Mouse (Mus musculus) gastrocnemius, postnatal 10 days (tissue): ENCODE data around the gene B4galt1. TPM values are rescaled to one million over a fixed set of nuclear protein-coding genes. Genes with fewer than 3 reads are reported as not detected.
A peak's percentile ranks its signal among the peaks of the same experiment; 100 is the strongest.

Source experiments
- DNase-seq: peaks from one replicate; pipeline ENCODE4 v3.0.0; 2021; ENCODE audit warnings: mixed read lengths
- microRNA-seq, 2 experiments: library from miRNA; unstranded; fragments of <30 nt; microRNA quantifications; one replicate each; pipeline ENCODE4 v1.2.0; 2021
- total RNA-seq, 2 experiments: library from RNA; stranded (reverse); gene quantifications; 2 replicates each; pipeline ENCODE4 v1.2.3; 2021

The B4galt1 gene
- total RNA-seq, 2 experiments from 2014 or later, result 52.0 to 58.6 TPM

DNA sequence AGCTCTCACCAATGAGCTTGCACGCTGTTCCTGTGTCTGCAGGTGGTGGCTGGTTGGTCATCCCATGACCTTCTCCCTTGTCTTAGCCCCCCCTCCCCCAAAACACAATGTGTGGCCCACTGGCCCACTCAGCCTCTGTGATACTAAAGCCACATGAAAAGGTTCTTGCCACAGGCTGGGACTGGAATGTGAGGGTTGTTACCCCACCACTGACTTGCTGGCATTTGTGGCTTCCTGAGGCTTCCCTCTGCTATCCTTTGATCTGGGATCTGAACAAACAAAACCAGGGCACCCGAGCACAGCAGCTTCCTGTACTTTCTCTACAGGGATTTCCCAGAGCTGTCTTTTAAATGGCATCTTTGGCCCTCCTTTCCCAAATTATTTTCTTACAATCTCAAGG is 76.7 kb downstream of the B4galt1 start:
- DNase-seq, result no peak

- DNase-seq, result no peak
Measured at GRCm38 (mm10) chr4:40776416-40776815, 77.4 kb downstream of the B4galt1 start.

DNA sequence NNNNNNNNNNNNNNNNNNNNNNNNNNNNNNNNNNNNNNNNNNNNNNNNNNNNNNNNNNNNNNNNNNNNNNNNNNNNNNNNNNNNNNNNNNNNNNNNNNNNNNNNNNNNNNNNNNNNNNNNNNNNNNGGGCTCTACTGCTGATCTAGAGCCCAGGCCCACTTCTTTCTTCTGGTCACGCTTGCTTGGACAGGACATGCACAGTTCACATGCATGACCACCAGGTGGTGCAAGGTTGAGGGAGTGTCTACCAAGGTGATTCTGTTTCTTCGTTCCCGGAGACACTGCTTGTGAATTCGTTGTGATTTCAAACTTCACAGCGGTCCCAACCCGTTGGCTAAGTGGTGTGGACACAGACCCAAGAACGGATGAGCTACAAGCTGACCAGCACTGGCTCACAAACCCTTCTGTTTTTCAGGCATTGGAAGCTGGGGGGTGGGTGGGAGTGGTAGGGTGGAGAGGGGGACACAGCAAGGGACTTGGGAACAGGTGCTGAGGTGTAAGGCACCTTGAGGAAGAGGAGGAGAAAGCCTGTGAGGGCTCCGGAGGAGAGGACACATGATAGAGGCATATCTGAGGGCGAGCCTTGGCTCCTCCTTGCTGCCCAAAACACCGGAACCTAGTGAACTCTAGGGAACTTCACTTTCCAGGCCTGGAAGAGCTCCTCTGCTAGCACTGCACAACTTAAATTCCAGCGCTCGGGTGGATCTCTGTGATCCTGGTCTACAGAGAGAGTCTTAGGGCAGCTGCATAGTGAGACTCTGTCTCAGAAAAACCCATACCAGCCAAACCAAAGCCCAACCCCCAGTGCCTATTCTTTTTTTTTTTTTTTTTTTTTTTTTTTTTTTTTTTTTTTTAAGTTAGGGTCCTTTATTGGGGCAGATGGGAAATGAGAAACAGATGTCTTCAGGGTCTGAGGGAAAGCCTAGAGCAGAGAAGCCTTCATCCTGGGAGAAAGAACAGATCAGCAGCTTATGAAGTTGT is 79.2 kb downstream of the B4galt1 start:
- peak; percentile 72 for DNase-seq

DNA sequence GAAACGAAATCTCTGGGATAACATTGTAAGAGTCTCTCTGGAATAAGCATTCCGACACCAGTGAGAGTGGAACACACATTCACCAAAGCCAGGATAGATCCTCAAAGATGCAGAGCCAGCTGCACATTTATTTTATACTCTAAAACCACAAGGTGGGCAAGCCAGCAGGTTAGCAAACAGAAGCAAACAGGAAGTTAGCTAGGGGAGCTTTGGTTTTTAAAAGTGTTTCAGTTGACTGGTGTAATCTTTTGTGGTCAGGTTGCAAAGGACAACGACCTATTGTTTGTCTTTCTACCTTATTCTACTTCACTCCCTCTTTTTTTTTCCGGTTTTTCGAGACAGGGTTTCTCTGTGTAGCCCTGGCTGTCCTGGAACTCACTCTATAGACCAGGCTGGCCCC is 93.9 kb downstream of the B4galt1 start:
- DNase-seq, result no peak

DNA sequence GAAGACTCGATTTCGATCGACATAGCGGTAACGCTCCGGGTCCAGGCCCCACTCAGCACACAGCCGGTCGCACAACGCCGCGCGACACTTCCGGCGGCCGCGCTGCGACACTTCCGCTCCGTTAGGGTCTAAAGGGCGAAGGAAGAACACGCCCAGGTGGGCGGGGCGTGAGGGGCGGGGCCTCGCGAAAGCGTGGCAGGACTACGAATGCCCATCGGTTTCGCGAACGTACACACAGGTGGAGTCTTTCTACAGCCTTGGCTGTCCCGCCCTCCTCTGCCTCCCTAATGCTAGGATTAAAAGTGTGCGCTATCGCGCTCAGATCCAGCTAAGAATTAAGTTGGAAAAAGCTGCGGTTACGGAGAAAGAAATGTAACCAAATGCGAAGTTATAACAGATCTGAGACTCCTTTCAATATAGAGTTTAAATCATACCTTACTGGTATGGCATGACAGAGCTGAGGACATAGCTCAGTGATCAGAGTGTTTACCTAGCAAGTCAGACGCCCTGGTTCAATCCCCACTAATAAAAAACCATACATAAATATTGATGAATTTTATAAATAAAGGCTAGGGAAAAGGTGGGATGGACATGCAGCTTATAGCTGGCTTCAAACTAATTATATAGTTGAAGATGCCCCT is 95.9 kb downstream of the B4galt1 start, which contains the start of gene Smu1:
Gene Smu1 (minus strand): TSS at position 144 of the 641 bp plus-strand sequence.
- DNase-seq, result peak; percentile 98

DNA sequence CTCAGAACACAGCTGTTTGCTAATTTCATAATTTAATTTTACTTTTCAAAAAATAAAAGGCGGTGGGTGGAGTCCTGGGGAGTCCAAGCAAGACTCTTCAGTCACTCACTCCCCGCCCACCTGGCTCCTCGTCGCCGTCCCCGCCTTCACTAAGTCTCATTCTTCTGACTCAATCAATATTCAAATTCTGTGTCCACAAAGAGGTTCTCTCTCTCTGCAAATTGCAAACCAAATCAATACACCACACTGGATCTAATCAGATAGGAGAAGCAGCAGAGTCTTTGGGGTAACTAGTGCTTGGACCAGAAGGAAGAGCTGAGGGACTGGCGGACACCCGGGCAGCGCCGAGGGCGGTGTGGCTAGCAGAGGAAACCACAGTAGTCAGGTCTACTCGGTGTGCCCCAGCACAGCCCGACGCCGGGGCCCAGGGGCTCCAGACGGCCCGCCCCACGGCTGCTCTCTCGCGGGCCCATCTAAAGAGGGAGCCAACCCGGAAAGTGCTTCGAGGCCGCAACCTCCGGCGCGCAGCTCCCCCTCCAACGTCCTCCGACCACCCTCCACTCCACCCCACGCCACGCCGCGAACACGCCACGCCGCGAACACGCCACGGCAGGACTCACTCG is 96.5 kb downstream of the B4galt1 start:
- no peak for DNase-seq

Small RNA genes within 50 kb of the gene (microRNA-seq; reads per million reads assigned to microRNA genes)
- gene Gm24112 (0 reads per million in 2 experiments), gene Gm25931 (0 reads per million in 2 experiments), gene Mir5123 (0 reads per million in 2 experiments)

Other genes with a start within 250 kb of the B4galt1 start
- 10 to 100 TPM; 14.5 to 17.2 TPM for gene Aptx, start 150.8 kb downstream of the B4galt1 start, total RNA-seq
- gene Dnaja1, start 131.9 kb downstream of the B4galt1 start, total RNA-seq, result 10 to 100 TPM; 55.0 to 76.5 TPM
- gene Smu1, start 96.1 kb downstream of the B4galt1 start, total RNA-seq, result 10 to 100 TPM; 35.1 to 37.8 TPM
- gene Spink4, start 66.0 kb upstream of the B4galt1 start, total RNA-seq, result not detected
- gene Bag1, start 94.3 kb upstream of the B4galt1 start, total RNA-seq, result 100 to 1,000 TPM; 158 to 160 TPM
- gene Chmp5, start 94.4 kb upstream of the B4galt1 start, total RNA-seq, result 10 to 100 TPM; 33.0 to 33.9 TPM
- gene Nfx1, start 116.9 kb upstream of the B4galt1 start, total RNA-seq, result 10 to 100 TPM; 23.9 to 33.3 TPM
- 10 to 100 TPM; 10.6 to 11.4 TPM for gene Aqp7, start 194.1 kb upstream of the B4galt1 start, total RNA-seq
- gene Aqp3, start 244.2 kb upstream of the B4galt1 start, total RNA-seq, result not detected